Mouse (Mus musculus): ENCODE measurements around the gene Ireb2.
"Not testable (repeated sequence)": the region's sequence is repeated elsewhere in the genome, so short reads cannot be mapped to it uniquely, and the experiment has no call there.

DNA sequence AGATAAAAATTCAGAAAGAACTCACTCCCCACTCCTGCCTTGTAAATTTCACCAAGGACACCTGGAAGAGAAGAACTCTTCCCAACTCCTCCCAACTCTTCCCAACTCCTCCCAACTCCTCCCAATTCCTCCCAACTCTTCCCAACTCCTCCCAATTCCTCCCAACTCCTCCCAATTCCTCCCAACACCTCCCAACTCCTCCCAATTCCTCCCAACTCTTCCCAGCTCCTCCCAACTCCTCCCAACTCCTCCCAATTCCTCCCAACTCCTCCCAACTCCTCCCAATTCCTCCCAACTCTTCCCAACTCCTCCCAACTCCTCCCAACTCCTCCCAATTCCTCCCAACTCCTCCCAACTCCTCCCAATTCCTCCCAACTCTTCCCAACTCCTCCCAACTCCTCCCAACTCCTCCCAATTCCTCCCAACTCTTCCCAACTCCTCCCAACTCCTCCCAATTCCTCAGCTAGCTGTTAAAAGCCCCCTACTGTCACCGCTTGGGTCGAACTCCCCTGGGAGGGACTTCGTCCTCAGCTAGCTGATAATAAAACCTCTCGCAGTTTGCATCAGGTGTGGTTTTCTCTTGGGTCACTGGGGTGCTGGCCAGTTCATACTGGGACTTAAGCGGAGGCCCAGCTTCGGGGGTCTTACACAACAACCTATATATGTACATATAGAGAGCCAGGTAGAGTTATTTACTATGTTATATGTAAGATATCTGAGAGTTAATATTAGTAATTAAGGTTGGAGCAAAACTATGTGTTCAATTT lies 27.5 kb upstream of the Ireb2 start:
- not testable (repeated sequence) for TF ChIP-seq CTCF, EP300 (IDR thresholded peaks at IDR 0.05)

Data from lung, postnatal 0 days (tissue).